Mouse (Mus musculus): ENCODE results near the gene Nucb2. TPM values are rescaled to one million over a fixed set of nuclear protein-coding genes. Genes with fewer than 3 reads are reported as not detected.

Nucb2 gene
- 15.5 to 18.7 TPM (median 15.8 TPM) in 4 replicates for total RNA-seq (2023)

DNA sequence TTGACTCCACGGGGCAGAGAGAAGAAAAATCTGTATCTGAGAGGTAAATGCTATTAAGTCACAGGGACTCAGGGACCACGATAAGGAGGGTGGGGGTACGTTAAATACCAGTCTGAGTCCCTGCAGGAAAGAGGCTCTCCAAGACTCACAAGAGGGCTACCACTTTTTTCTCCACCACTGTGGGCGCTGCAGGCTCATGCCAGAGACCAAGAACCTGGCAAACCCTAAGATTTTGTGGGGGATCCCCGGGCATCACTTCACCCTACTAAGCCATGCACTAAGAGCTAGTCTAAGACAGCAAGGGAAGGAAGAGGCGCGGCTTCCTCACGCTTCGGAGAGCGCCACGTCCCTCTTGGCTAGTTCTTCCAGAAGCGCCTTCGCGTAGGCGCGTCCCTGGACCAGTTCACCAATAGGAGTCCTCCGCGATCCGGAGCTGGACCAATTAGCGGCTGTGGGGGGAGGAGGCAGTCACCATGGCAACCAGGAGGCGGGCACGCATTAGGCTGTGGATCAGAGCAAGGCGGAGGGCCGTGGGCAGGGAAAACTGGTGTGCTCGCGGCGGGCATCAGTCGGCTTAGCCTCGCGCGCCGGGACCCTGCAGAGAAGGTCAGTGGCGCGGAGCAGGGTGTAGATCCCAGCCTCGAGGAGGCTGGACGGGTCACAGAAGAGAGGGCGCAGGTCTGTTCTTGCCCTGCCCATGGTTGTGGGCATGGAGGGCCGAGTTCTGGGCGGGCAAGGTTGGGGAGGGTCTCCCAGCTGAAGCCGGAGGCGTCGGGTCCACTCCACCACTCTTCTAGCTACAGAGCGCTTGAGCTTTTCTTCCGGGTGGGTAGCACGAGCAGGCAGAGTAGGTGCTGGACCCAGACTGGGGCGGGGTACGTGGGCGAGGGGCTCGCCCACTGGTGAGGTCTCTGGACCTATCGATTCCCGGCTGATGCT is at the start of gene Nucb2:
Gene Nucb2 (plus strand): TSS at position 491 of the 939 bp plus-strand sequence.

Other genes with a start within 250 kb of the Nucb2 start
- 2.6 to 4.6 TPM (median 3.8 TPM) in 4 replicates for gene Plekha7, start 196.0 kb upstream of the Nucb2 start, total RNA-seq (2023)
- 1,106 to 1,297 TPM (median 1,221 TPM) in 4 replicates for gene Rps13, start 170.2 kb upstream of the Nucb2 start, total RNA-seq (2023)
- gene Pik3c2a, start 60.9 kb upstream of the Nucb2 start, total RNA-seq (2023), result 42.9 to 53.2 TPM (median 44.2 TPM) in 4 replicates